Mouse (Mus musculus) MEL (cell line): ENCODE results near the gene Rnf19b. TPM values are rescaled to one million over a fixed set of nuclear protein-coding genes. Genes with fewer than 3 reads are reported as not detected.
A peak's percentile ranks its signal among the peaks of the same experiment; 100 is the strongest.

ENCODE experiments used
- DNase-seq: peaks from one replicate; pipeline ENCODE4 v3.0.0; 2011; ENCODE audit warnings: low read depth, low spot score
- H3K27ac ChIP-seq: 2 replicates; pipeline ENCODE4 v1.5.1; 2012; ENCODE audit warnings: low read depth, mild to moderate bottlenecking, control low read depth, low read length, moderate library complexity; ENCODE audit not compliant: control insufficient read depth
- H3K27me3 ChIP-seq, 2 experiments: fragments of 150-350 bp in 1 of 2; sonication (generic) in 1 of 2; 2 replicates each; pipeline ENCODE4 v1.6.1; 2012; ENCODE audit warnings: low read length in 2 of 2, mild to moderate bottlenecking in 2 of 2, improper control_type of control experiment in 1 of 2, moderate library complexity in 1 of 2; ENCODE audit not compliant: insufficient read depth in 2 of 2, control insufficient read depth in 1 of 2
- H3K36me3 ChIP-seq, 2 experiments: 2 replicates each; pipeline ENCODE4 v1.6.1; 2012 to 2014; ENCODE audit warnings: low read length in 2 of 2, improper control_type of control experiment in 1 of 2, inconsistent platforms in 1 of 2, mild to moderate bottlenecking in 1 of 2; ENCODE audit not compliant: insufficient read depth in 2 of 2, control insufficient read depth in 1 of 2
- H3K4me1 ChIP-seq, 2 experiments: fragments of 150-350 bp in 1 of 2; sonication (generic) in 1 of 2; 2 replicates each; pipeline ENCODE4 v1.6.1; 2012; ENCODE audit warnings: low read length in 2 of 2, improper control_type of control experiment in 1 of 2, mild to moderate bottlenecking in 1 of 2; ENCODE audit not compliant: insufficient read depth in 2 of 2, control insufficient read depth in 1 of 2
- H3K4me3 ChIP-seq, 2 experiments: fragments of 150-350 bp in 1 of 2; sonication (generic) in 1 of 2; 2 replicates each; pipeline ENCODE4 v1.5.1; 2012; ENCODE audit warnings: low read depth in 2 of 2, low read length in 2 of 2, mild to moderate bottlenecking in 2 of 2, moderate library complexity in 2 of 2, control low read depth in 1 of 2, improper control_type of control experiment in 1 of 2; ENCODE audit not compliant: control insufficient read depth in 1 of 2, insufficient read depth in 1 of 2
- H3K79me2 ChIP-seq: 2 replicates; pipeline ENCODE4 v1.6.1; 2012; ENCODE audit warnings: mild to moderate bottlenecking, low read length, moderate library complexity; ENCODE audit not compliant: control insufficient read depth, poor library complexity, insufficient read depth
- H3K9ac ChIP-seq: 2 replicates; pipeline ENCODE4 v1.6.1; 2012; ENCODE audit warnings: low read depth, mild to moderate bottlenecking, control low read depth, low read length, moderate library complexity; ENCODE audit not compliant: control insufficient read depth, poor library complexity, severe bottlenecking
- H3K9me3 ChIP-seq: fragments of 150-350 bp; sonication (generic); replicated peaks from 2 replicates; pipeline ENCODE4 v1.6.1; 2012; ENCODE audit warnings: mild to moderate bottlenecking, low read length, improper control_type of control experiment, moderate library complexity; ENCODE audit not compliant: insufficient read depth
- ELF1 ChIP-seq: IDR thresholded peaks from 2 replicates; pipeline ENCODE4 v1.6.1; 2014; ENCODE audit warnings: low read depth, mild to moderate bottlenecking, inconsistent platforms, low read length, improper control_type of control experiment, moderate library complexity
- EP300 ChIP-seq, 2 experiments: IDR thresholded peaks; 2 replicates each; pipeline ENCODE4 v1.6.1; 2011; ENCODE audit warnings: improper control_type of control experiment in 2 of 2, low read length in 2 of 2, low read depth in 1 of 2, mild to moderate bottlenecking in 1 of 2
- GATA1 ChIP-seq: IDR thresholded peaks from 2 replicates; pipeline ENCODE4 v1.6.1; 2011; ENCODE audit warnings: low read depth, low read length, improper control_type of control experiment
- JUND ChIP-seq: IDR thresholded peaks from 2 replicates; pipeline ENCODE4 v1.6.1; 2011; ENCODE audit warnings: low read depth, mild to moderate bottlenecking, improper control_type of control experiment, low read length
- KAT2A ChIP-seq: conservative IDR thresholded peaks from 2 replicates; pipeline ENCODE4 v1.6.1; 2012; ENCODE audit warnings: low read depth, low read length, improper control_type of control experiment, inconsistent platforms
- MAFK ChIP-seq: IDR thresholded peaks from 2 replicates; pipeline ENCODE4 v1.6.1; 2011; ENCODE audit warnings: low read depth, mild to moderate bottlenecking, low read length, improper control_type of control experiment, borderline replicate concordance
- MEF2A ChIP-seq: IDR thresholded peaks from 2 replicates; pipeline ENCODE4 v1.6.1; 2014; ENCODE audit warnings: low read depth, mild to moderate bottlenecking, inconsistent platforms, low read length, improper control_type of control experiment; ENCODE audit not compliant: poor library complexity, insufficient replicate concordance, severe bottlenecking; ENCODE audit errors: extremely low read depth
- NELFE ChIP-seq: IDR thresholded peaks from 2 replicates; pipeline ENCODE4 v1.6.1; 2011; ENCODE audit warnings: low read depth, low read length, improper control_type of control experiment
- POLR2AphosphoS2 ChIP-seq: IDR thresholded peaks from 2 replicates; pipeline ENCODE4 v1.6.1; 2011; ENCODE audit warnings: low read length, improper control_type of control experiment
- POLR2AphosphoS5 ChIP-seq: IDR thresholded peaks from 2 replicates; pipeline ENCODE4 v1.6.1; 2012; ENCODE audit warnings: low read depth, borderline replicate concordance, mild to moderate bottlenecking, inconsistent platforms, low read length, moderate library complexity, mixed read lengths
- SIN3A ChIP-seq: IDR thresholded peaks from 2 replicates; pipeline ENCODE4 v1.6.1; 2012; ENCODE audit warnings: low read length, improper control_type of control experiment, inconsistent platforms
- TAL1 ChIP-seq: IDR thresholded peaks from 2 replicates; pipeline ENCODE4 v1.6.1; 2012; ENCODE audit warnings: mild to moderate bottlenecking, inconsistent platforms, low read length, moderate library complexity, mixed read lengths
- TCF12 ChIP-seq: IDR thresholded peaks from 2 replicates; pipeline ENCODE4 v1.6.1; 2014; ENCODE audit warnings: low read depth, mild to moderate bottlenecking, inconsistent platforms, low read length, improper control_type of control experiment, moderate library complexity
- UBTF ChIP-seq: IDR thresholded peaks from 2 replicates; pipeline ENCODE4 v1.6.1; 2012; ENCODE audit warnings: low read depth, mild to moderate bottlenecking, inconsistent platforms, low read length, improper control_type of control experiment, moderate library complexity, borderline replicate concordance; ENCODE audit not compliant: insufficient read depth
- ZC3H11A ChIP-seq: IDR thresholded peaks from 2 replicates; pipeline ENCODE4 v1.6.1; 2012; ENCODE audit warnings: low read depth, mild to moderate bottlenecking, inconsistent platforms, low read length, improper control_type of control experiment
- ZMIZ1 ChIP-seq: IDR thresholded peaks from 2 replicates; pipeline ENCODE4 v1.6.1; 2012; ENCODE audit warnings: low read depth, mild to moderate bottlenecking, inconsistent platforms, low read length, improper control_type of control experiment, moderate library complexity
- polyA plus RNA-seq, 2 experiments: library from polyadenylated mRNA; stranded (reverse) in 1 of 2; unstranded in 1 of 2; fragments of >175 nt in 1 of 2; fragments of >200 nt in 1 of 2; gene quantifications; 2 replicates each; pipeline versions ENCODE4 v1.2.1 to v1.2.4; 2012; ENCODE audit warnings: low replicate concordance in 2 of 2, low read depth in 1 of 2; ENCODE audit not compliant: insufficient read length in 2 of 2, insufficient read depth in 1 of 2, missing spikeins in 1 of 2
- total RNA-seq: library from RNA; depleted of rRNA; stranded (reverse); fragments of 300-350 nt; gene quantifications from 2 replicates; pipeline ENCODE4 v1.2.3, GENCODE M21; 2012

Rnf19b gene
- total and polyA plus RNA-seq, 3 experiments: 26.3 to 30.0 TPM; not detected in 1

- H3K4me1 ChIP-seq: peaks cover 14 to 37% of the 10 kb centered on the region in 2 experiments
- no peaks in the 10 kb centered on the region for H3K9me3 ChIP-seq
- H3K36me3 ChIP-seq: peaks cover 0 to 37% of the 10 kb centered on the region in 2 experiments; a peak in 2 of 4 replicates
- peak overlapping the region; percentile 50 for H3K27ac ChIP-seq
- peak; percentile 59 for DNase-seq
- no peaks in the 10 kb centered on the region for H3K27me3 ChIP-seq
- no peak overlapping the region for H3K4me3 ChIP-seq
- peaks cover 29% of the 10 kb centered on the region for H3K79me2 ChIP-seq
- no peak overlapping the region for H3K9ac ChIP-seq
- TF ChIP-seq TCF12 (no peak), JUND (peak; percentile 63; the same call in 1 of the 2 replicates), EP300 (IDR thresholded peaks at IDR 0.05; ENCODE audit: low read depth in 1 of 2, low read length in 2 of 2) (0 out of 4 replicates have a peak, but pooled peaks of 1 of the 2 experiments have one; percentile 9)
Observed at GRCm38 (mm10) chr4:129065688-129066236, 7.7 kb downstream of the Rnf19b start.

- Histone ChIP-seq H3K9ac (no peak overlapping the region), H3K79me2 (peaks cover 21% of the 10 kb centered on the region), H3K27ac (no peak overlapping the region; the same call in 1 of the 2 replicates), H3K9me3 (no peaks in the 10 kb centered on the region), H3K36me3 (peaks cover 0 to 23% of the 10 kb centered on the region in 2 experiments; a peak in 3 of 4 replicates), H3K4me1 (peaks cover 3 to 25% of the 10 kb centered on the region in 2 experiments), H3K27me3 (no peaks in the 10 kb centered on the region), H3K4me3 (no peak overlapping the region)
- no peak for DNase-seq
- TF ChIP-seq ZC3H11A (no peak), GATA1 (no peak), KAT2A (no peak), SIN3A (no peak), TAL1 (no peak), MAFK (no peak), NELFE (no peak), ZMIZ1 (no peak), MEF2A (no peak), ELF1 (no peak), UBTF (no peak), POLR2AphosphoS2 (no peak), POLR2AphosphoS5 (no peak)
- TF ChIP-seq, all 39 proteins: peak for 0
Observed at GRCm38 (mm10) chr4:129067638-129068415, 9.8 kb downstream of the Rnf19b start.
